Mouse (Mus musculus) heart, adult 2 months (tissue): ENCODE measurements around the gene Kcnip4.

Source experiments
- CTCF ChIP-seq: fragments of 200-600 bp; IDR thresholded peaks from 2 replicates; pipeline ENCODE4 v1.8.1; 2022; ENCODE audit warnings: antibody characterized with exemption, mild to moderate bottlenecking, moderate library complexity
- POLR2A ChIP-seq: fragments of 200-500 bp; IDR thresholded peaks from 2 replicates; pipeline ENCODE4 v1.6.1; 2011; ENCODE audit warnings: mild to moderate bottlenecking, low read depth, low read length, control low read depth; ENCODE audit not compliant: insufficient read depth

GRCm38 (mm10) chr5:49095432-49095831 is 429.3 kb downstream of the Kcnip4 start:
- no peak for TF ChIP-seq CTCF
- no peak for TF ChIP-seq POLR2A
